Mouse (Mus musculus) left cerebral cortex, adult 6 months (tissue): ENCODE measurements around the gene Tha1. TPM values are rescaled to one million over a fixed set of nuclear protein-coding genes. Genes with fewer than 3 reads are reported as not detected.

Experiments used
- long read RNA-seq, 2 experiments: library from polyadenylated mRNA; unstranded; transcript quantifications; one replicate each; pipeline ENCODE4 v2.0.0; 2019 to 2020
- polyA plus RNA-seq: library from polyadenylated mRNA; unstranded; fragments of <200 nt; fragmentation: Nextera tagmentation; gene quantifications from 2 replicates; pipeline ENCODE4 v1.2.3, GENCODE M21; 2021

Gene Tha1
- 3.1 and 3.4 TPM in 2 replicates for polyA plus RNA-seq
- long read RNA-seq, experiment 1, transcript Tha1-201 (7 exons, 1,770 nt) = major isoform, 19 of 25 reads
- long read RNA-seq, experiment 1, partial matches to known transcripts = 0 of 25 reads
- long read RNA-seq, experiment 1, other reads (novel, unspliced or antisense) = 2 of 25 reads
- long read RNA-seq, experiment 2, partial matches to known transcripts = 1 of 3 reads
- long read RNA-seq, experiment 2, other reads (novel, unspliced or antisense) = 0 of 3 reads

DNA sequence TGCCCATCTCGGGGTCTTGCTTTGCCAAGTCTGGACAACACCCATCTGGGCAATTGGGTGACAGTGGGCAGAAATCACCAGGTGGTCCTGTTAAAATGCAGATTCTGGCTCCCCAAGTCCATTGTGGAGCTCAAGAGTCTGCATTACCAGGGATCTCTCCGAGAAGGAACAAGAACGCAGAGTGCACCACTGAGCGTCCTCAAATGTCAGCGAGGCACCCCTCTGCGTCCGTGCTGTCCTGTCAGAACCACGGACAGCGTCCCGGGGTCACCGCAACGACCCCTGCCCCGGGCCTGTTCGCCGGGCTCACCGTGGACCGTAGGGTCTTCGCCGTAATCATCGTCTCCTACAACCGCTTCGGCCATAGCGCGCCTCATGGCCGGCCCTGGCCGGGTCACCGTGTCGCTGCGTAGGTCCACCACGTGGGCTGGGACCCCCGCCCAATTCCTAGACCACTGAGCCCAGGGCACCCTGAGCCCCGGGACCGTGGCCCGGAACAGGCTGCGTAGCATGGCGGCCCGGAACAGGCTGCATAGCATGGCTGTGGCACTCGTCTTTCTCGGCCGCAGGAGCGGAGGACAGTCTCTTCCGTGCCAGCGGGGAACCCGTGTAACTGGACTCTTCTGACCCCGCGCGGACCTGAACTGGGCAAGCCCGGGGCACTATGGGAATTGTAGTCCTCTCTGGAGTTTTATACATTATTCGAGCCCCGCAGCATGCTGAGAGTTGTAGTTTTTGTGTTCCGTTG is at the start of gene Tha1:
Gene Tha1 (minus strand): TSS at position 621 of the 748 bp plus-strand sequence.

DNA sequence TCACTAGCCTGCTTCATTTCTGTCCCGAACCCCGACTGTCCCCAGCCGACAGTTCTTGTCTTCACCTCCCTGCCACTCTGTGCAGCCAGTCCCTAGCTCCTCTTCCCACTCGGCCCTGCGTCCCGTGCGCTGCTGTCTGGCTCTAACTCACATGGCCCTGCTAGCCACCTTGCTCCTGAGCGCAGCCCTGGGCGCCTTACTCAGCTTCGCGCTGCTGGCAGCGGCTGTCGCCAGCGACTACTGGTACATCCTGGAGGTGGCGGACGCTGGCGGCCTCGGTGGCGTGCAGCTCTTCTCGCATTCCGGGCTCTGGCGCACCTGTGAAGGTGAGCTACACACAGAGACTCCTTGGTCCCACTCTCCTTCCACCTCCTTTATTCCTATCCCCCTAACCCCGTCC is 12.7 kb downstream of the Tha1 start, which contains the start of gene Tmem235:
Gene Tmem235 (plus strand): TSS at position 152 of the 400 bp plus-strand sequence.

DNA sequence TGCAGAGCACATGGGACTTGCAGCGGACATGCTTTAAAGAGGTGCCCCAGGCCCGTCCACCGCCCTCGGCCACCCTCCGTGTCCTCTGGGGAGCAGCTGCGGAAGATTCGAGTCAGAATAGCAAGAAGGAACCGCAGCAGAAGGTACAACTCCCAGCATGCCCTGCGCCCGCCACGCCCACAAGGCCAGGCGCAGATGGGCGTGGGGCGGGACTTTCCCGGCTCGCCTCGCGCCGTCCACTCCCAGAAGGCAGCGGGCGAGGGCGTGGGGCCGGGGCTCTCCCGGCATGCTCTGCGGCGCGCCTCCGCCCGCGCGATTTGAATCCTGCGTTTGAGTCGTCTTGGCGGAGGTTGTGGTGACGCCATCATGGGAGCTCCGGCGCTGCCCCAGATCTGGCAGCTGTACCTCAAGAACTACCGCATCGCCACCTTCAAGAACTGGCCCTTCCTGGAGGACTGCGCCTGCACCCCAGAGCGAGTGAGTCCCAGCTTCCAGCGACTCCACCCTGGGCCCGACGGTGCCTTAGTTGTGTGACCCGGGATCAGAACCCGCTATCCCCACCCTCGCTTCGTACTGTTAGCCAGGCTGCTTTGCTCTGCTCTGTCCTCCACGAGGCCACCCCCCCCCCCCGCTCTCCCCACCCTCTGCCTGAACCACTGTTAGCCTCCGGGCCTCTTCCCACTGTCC is 24.2 kb downstream of the Tha1 start, which contains the start of gene Birc5:
Gene Birc5 (plus strand): TSS at position 267 of the 687 bp plus-strand sequence.

DNA sequence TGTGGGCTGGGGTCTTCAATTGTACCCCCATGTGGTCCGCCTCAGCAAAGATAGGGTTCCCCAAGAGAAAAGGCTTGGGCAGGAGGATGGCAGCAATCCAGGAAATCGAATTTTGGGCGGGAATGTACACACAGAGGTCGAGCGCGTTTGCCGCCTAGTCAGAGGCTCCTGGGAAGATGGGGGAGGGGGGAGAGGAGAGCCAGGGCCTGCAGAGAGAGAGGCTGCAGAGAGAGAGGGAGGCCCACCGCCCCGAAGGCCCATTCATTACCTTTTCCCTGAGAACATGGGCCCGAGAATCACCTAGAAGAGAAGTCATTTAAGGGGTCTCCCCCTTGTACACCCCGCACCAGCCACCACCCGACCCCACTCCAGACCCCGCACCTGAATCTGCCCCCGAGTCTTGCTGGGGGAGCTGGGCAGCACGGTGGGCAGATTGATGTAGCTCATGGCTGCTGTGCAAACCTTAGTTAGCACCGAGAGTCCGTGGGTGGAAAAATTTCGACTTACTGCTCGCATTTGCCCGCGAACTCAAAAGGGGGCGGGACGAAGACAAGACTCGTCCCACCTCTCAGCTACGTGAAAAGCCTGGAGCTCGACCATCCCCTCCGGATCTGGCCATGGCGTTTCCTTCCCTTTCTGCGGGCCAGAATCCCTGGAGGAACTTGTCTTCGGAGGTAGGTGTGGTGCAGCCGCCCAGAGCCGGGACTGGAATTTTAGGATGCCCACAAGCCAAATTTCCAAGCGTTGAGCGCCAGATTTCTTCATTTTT is 47.8 kb downstream of the Tha1 start, which contains the start of the genes Afmid and Tk1:
Gene Afmid (plus strand): TSS at position 592 of the 769 bp plus-strand sequence.
Gene Tk1 (minus strand): TSS at position 760 of the 769 bp plus-strand sequence.

Other genes with a start within 250 kb of the Tha1 start
- gene Tnrc6c, start 219.2 kb downstream of the Tha1 start, polyA plus RNA-seq = 4.5 and 4.9 TPM in 2 replicates
- 0.16 and 0.33 TPM in 2 replicates for gene Tmc8, start 91.4 kb downstream of the Tha1 start, polyA plus RNA-seq
- gene Tmc6, start 91.3 kb downstream of the Tha1 start, polyA plus RNA-seq = 4.6 and 4.8 TPM in 2 replicates
- not detected in 2 replicates for gene 6030468B19Rik, start 75.8 kb downstream of the Tha1 start, polyA plus RNA-seq
- gene Gm20708, start 63.8 kb downstream of the Tha1 start, polyA plus RNA-seq = 0.35 and 0.55 TPM in 2 replicates
- gene Syngr2, start 63.8 kb downstream of the Tha1 start, polyA plus RNA-seq = 9.9 and 10.6 TPM in 2 replicates
- gene Afmid, start 47.6 kb downstream of the Tha1 start, polyA plus RNA-seq = 2.7 and 3.8 TPM in 2 replicates
- gene Tk1, start 47.4 kb downstream of the Tha1 start, polyA plus RNA-seq = 0.93 TPM in 2 replicates
- 1.7 and 2.4 TPM in 2 replicates for gene Birc5, start 24.2 kb downstream of the Tha1 start, polyA plus RNA-seq
- gene Tmem235, start 12.7 kb downstream of the Tha1 start, polyA plus RNA-seq = not detected in 2 replicates
- gene Socs3, start 96.6 kb upstream of the Tha1 start, polyA plus RNA-seq = 1.8 and 2.6 TPM in 2 replicates
- gene Pgs1, start 112.8 kb upstream of the Tha1 start, polyA plus RNA-seq = 85.0 and 90.8 TPM in 2 replicates